Mouse (Mus musculus): ENCODE measurements around the gene Prdm8.

Prdm8 gene

GRCm38 (mm10) chr5:98167180-98167824 is at the start of gene Prdm8:
Prdm8 (plus strand) TSS chr5:98167198.
- DNase-seq, result peak; percentile 54 to 71

GRCm38 (mm10) chr5:98127074-98127473 is 39.9 kb upstream of the Prdm8 start:
- no peak for DNase-seq

GRCm38 (mm10) chr5:98138545-98139296 is 28.3 kb upstream of the Prdm8 start:
- no peak for DNase-seq

- no peak for DNase-seq
These were observed 27.7 kb upstream of the Prdm8 start for GRCm38 (mm10) chr5:98139297-98139660.

GRCm38 (mm10) chr5:98146895-98147294 is 20.1 kb upstream of the Prdm8 start:
- DNase-seq, result no peak

GRCm38 (mm10) chr5:98166116-98166515 is 882 bp upstream of the Prdm8 start:
- no peak for DNase-seq

- DNase-seq, result no peak
These were observed 1.6 kb downstream of the Prdm8 start for GRCm38 (mm10) chr5:98168356-98169285.

- no peak for DNase-seq
These were observed 2.7 kb downstream of the Prdm8 start for GRCm38 (mm10) chr5:98169376-98170351.

- DNase-seq, result no peak
These were observed 4.7 kb downstream of the Prdm8 start for GRCm38 (mm10) chr5:98171651-98172230.

- DNase-seq, result no peak
These were observed 5.6 kb downstream of the Prdm8 start for GRCm38 (mm10) chr5:98172502-98173181.

- DNase-seq, result no peak
These were observed 6.7 kb downstream of the Prdm8 start for GRCm38 (mm10) chr5:98173694-98174093.

- DNase-seq, result no peak
These were observed 12.6 kb downstream of the Prdm8 start for GRCm38 (mm10) chr5:98179606-98180005.

GRCm38 (mm10) chr5:98180461-98180887 is 13.5 kb downstream of the Prdm8 start:
- no peak for DNase-seq

GRCm38 (mm10) chr5:98180888-98181635 is 14.1 kb downstream of the Prdm8 start:
- DNase-seq, result no peak

- DNase-seq, result no peak
These were observed 14.9 kb downstream of the Prdm8 start for GRCm38 (mm10) chr5:98181686-98182602.

- no peak for DNase-seq
These were observed 15.6 kb downstream of the Prdm8 start for GRCm38 (mm10) chr5:98182603-98182920.

- no peak for DNase-seq
These were observed 16.1 kb downstream of the Prdm8 start for GRCm38 (mm10) chr5:98183031-98183595.

- DNase-seq, result no peak
These were observed 17.4 kb downstream of the Prdm8 start for GRCm38 (mm10) chr5:98184281-98184910.

Data from spleen, adult 18-20 months (tissue).